Mouse (Mus musculus) liver, postnatal 0 days (tissue): ENCODE measurements at regions not wholly inside any gene's neighbourhood (a gene's known extent, or its start where the extent isn't known, plus 50 kb on each side); places are given as distances from the start of the nearest gene placed in this dataset.

ENCODE experiments used
- ATAC-seq: fragments of 200-750 bp; cut with Nextera tagmentation; 2 replicates; pipeline ENCODE4 v1.8.0; 2017; ENCODE audit warnings: mild to moderate bottlenecking, moderate library complexity
- DNase-seq: peaks from one replicate; pipeline ENCODE4 v3.0.0-alpha.2; 2016
- H3K27ac ChIP-seq: fragments of 300-500 bp; sonication (generic); 2 replicates; pipeline ENCODE4 v1.5.1; 2014; ENCODE audit warnings: antibody characterized with exemption, moderate library complexity, mild to moderate bottlenecking, low read depth
- H3K27me3 ChIP-seq: fragments of 300-500 bp; sonication (generic); 2 replicates; pipeline ENCODE4 v1.6.1; 2014; ENCODE audit warnings: low read length, control low read depth, mixed read lengths; ENCODE audit not compliant: insufficient read depth
- H3K36me3 ChIP-seq: fragments of 300-500 bp; sonication (generic); replicated peaks from 2 replicates; pipeline ENCODE4 v1.6.1; 2014; ENCODE audit warnings: mild to moderate bottlenecking, control low read depth, low read length, moderate library complexity, mixed read lengths; ENCODE audit not compliant: insufficient read depth
- H3K4me1 ChIP-seq: fragments of 300-500 bp; sonication (generic); 2 replicates; pipeline ENCODE4 v1.6.1; 2014; ENCODE audit warnings: antibody characterized with exemption, mild to moderate bottlenecking, control low read depth; ENCODE audit not compliant: insufficient read depth
- H3K4me2 ChIP-seq: fragments of 300-500 bp; sonication (generic); 2 replicates; pipeline ENCODE4 v1.6.1; 2014; ENCODE audit warnings: low read depth, mild to moderate bottlenecking, low read length, moderate library complexity, mixed read lengths
- H3K4me3 ChIP-seq: fragments of 300-500 bp; sonication (generic); 2 replicates; pipeline ENCODE4 v1.5.1; 2014; ENCODE audit warnings: low read depth, low read length
- H3K9ac ChIP-seq: fragments of 300-500 bp; sonication (generic); replicated peaks from 2 replicates; pipeline ENCODE4 v1.6.1; 2014; ENCODE audit warnings: mild to moderate bottlenecking, moderate library complexity
- H3K9me3 ChIP-seq: fragments of 300-500 bp; sonication (generic); 2 replicates; pipeline ENCODE4 v1.6.1; 2016; ENCODE audit warnings: mild to moderate bottlenecking, control low read depth, low read length, mixed read lengths
- CTCF ChIP-seq: sonication (generic); IDR thresholded peaks from 2 replicates; pipeline ENCODE4 v1.5.1; 2016; ENCODE audit warnings: antibody characterized with exemption, low read depth
- EP300 ChIP-seq: IDR thresholded peaks from 2 replicates; pipeline ENCODE4 v1.6.1; 2016; ENCODE audit warnings: antibody characterized with exemption, low read depth, mild to moderate bottlenecking
- WGBS: fragments of 180-500 bp; shearing (Covaris S2); extraction: QIAGEN DNeasy Blood & Tissue Kit; methylation state at CpG from one replicate; pipeline ENCODE4 v1.1.7; 2014; ENCODE audit not compliant: insufficient replicate concordance; 5-methylcytosine and 5-hydroxymethylcytosine counted together

GRCm38 (mm10) chr16:65160286-65160685, 54.6 kb upstream of the Htr1f start:
- H3K9ac ChIP-seq, result no peak overlapping the region
- H3K27me3 ChIP-seq, result no peaks in the 10 kb centered on the region
- H3K4me2 ChIP-seq, result no peak overlapping the region
- TF ChIP-seq CTCF (no peak), EP300 (no peak)
- DNase-seq (no peak), ATAC-seq (no peak)
- H3K9me3 ChIP-seq, result no peaks in the 10 kb centered on the region
- WGBS, result 66% methylated on average over 3 of the region's 3 CpGs
- H3K27ac ChIP-seq, result no peak overlapping the region
- H3K4me3 ChIP-seq, result no peak overlapping the region
- H3K4me1 ChIP-seq, result no peaks in the 10 kb centered on the region
- no peaks in the 10 kb centered on the region for H3K36me3 ChIP-seq

- DNase-seq, result no peak
- 65% methylated on average over 1 of the region's 1 CpGs for WGBS
- ATAC-seq, result no peak
- Histone ChIP-seq H3K9me3 (no peaks in the 10 kb centered on the region), H3K9ac (no peak overlapping the region), H3K27me3 (no peaks in the 10 kb centered on the region), H3K4me1 (no peaks in the 10 kb centered on the region), H3K27ac (no peak overlapping the region), H3K4me3 (no peak overlapping the region), H3K36me3 (no peaks in the 10 kb centered on the region), H3K4me2 (no peak overlapping the region)
- TF ChIP-seq EP300 (no peak), CTCF (no peak)
Observed at GRCm38 (mm10) chr16:65155536-65155935, 49.9 kb upstream of the Htr1f start.
